Mouse (Mus musculus) liver, postnatal 0 days (tissue): ENCODE results near the gene Uaca. TPM values are rescaled to one million over a fixed set of nuclear protein-coding genes. Genes with fewer than 3 reads are reported as not detected.
"Not testable (repeated sequence)": the region's sequence is repeated elsewhere in the genome, so short reads cannot be mapped to it uniquely, and the experiment has no call there.

ENCODE experiments used
- ATAC-seq: fragments of 200-750 bp; cut with Nextera tagmentation; 2 replicates; pipeline ENCODE4 v1.8.0; 2017; ENCODE audit warnings: mild to moderate bottlenecking, moderate library complexity
- DNase-seq: peaks from one replicate; pipeline ENCODE4 v3.0.0-alpha.2; 2016
- H3K27ac ChIP-seq: fragments of 300-500 bp; sonication (generic); 2 replicates; pipeline ENCODE4 v1.5.1; 2014; ENCODE audit warnings: antibody characterized with exemption, moderate library complexity, mild to moderate bottlenecking, low read depth
- H3K27me3 ChIP-seq: fragments of 300-500 bp; sonication (generic); 2 replicates; pipeline ENCODE4 v1.6.1; 2014; ENCODE audit warnings: low read length, control low read depth, mixed read lengths; ENCODE audit not compliant: insufficient read depth
- H3K36me3 ChIP-seq: fragments of 300-500 bp; sonication (generic); replicated peaks from 2 replicates; pipeline ENCODE4 v1.6.1; 2014; ENCODE audit warnings: mild to moderate bottlenecking, control low read depth, low read length, moderate library complexity, mixed read lengths; ENCODE audit not compliant: insufficient read depth
- H3K4me1 ChIP-seq: fragments of 300-500 bp; sonication (generic); 2 replicates; pipeline ENCODE4 v1.6.1; 2014; ENCODE audit warnings: antibody characterized with exemption, mild to moderate bottlenecking, control low read depth; ENCODE audit not compliant: insufficient read depth
- H3K4me2 ChIP-seq: fragments of 300-500 bp; sonication (generic); 2 replicates; pipeline ENCODE4 v1.6.1; 2014; ENCODE audit warnings: low read depth, mild to moderate bottlenecking, low read length, moderate library complexity, mixed read lengths
- H3K4me3 ChIP-seq: fragments of 300-500 bp; sonication (generic); 2 replicates; pipeline ENCODE4 v1.5.1; 2014; ENCODE audit warnings: low read depth, low read length
- H3K9ac ChIP-seq: fragments of 300-500 bp; sonication (generic); replicated peaks from 2 replicates; pipeline ENCODE4 v1.6.1; 2014; ENCODE audit warnings: mild to moderate bottlenecking, moderate library complexity
- H3K9me3 ChIP-seq: fragments of 300-500 bp; sonication (generic); 2 replicates; pipeline ENCODE4 v1.6.1; 2016; ENCODE audit warnings: mild to moderate bottlenecking, control low read depth, low read length, mixed read lengths
- CTCF ChIP-seq: sonication (generic); IDR thresholded peaks from 2 replicates; pipeline ENCODE4 v1.5.1; 2016; ENCODE audit warnings: antibody characterized with exemption, low read depth
- EP300 ChIP-seq: IDR thresholded peaks from 2 replicates; pipeline ENCODE4 v1.6.1; 2016; ENCODE audit warnings: antibody characterized with exemption, low read depth, mild to moderate bottlenecking
- WGBS: fragments of 180-500 bp; shearing (Covaris S2); extraction: QIAGEN DNeasy Blood & Tissue Kit; methylation state at CpG from one replicate; pipeline ENCODE4 v1.1.7; 2014; ENCODE audit not compliant: insufficient replicate concordance; 5-methylcytosine and 5-hydroxymethylcytosine counted together
- polyA plus RNA-seq: library from polyadenylated mRNA; unstranded; fragments of >200 nt; fragmentation: Nextera tagmentation; extraction: Ambion mirVana; gene quantifications from 2 replicates; pipeline ENCODE4 v1.2.1, GENCODE M21; 2015

The Uaca gene
- polyA plus RNA-seq, 1 experiment from 2014 or later, result 2.0 TPM

GRCm38 (mm10) chr9:60807996-60808395 lies 13.7 kb downstream of the Uaca start:
- Histone ChIP-seq H3K36me3 (no peaks in the 10 kb centered on the region), H3K27me3 (no peaks in the 10 kb centered on the region), H3K9me3 (no peaks in the 10 kb centered on the region), H3K27ac (no peak overlapping the region), H3K9ac (no peak overlapping the region), H3K4me2 (no peak overlapping the region), H3K4me1 (peaks cover 3% of the 10 kb centered on the region), H3K4me3 (no peak overlapping the region)
- no peak for DNase-seq
- 54% methylated on average over 5 of the region's 5 CpGs for WGBS
- TF ChIP-seq CTCF, result no peak
- ATAC-seq, result no peak

GRCm38 (mm10) chr9:60813139-60813880 lies 19.0 kb downstream of the Uaca start:
- Histone ChIP-seq H3K27me3 (no peaks in the 10 kb centered on the region), H3K9me3 (no peaks in the 10 kb centered on the region), H3K4me1 (peaks cover 11% of the 10 kb centered on the region), H3K36me3 (no peaks in the 10 kb centered on the region), H3K27ac (no peak overlapping the region; the same call in 1 of the 2 replicates), H3K9ac (no peak overlapping the region), H3K4me3 (peak overlapping the region; percentile 30), H3K4me2 (peak overlapping the region; percentile 64)
- DNase-seq (peak; percentile 51), ATAC-seq (peak; percentile 90)
- TF ChIP-seq EP300, result no peak
- TF ChIP-seq CTCF, result no peak
- 10% methylated on average over 11 of the region's 11 CpGs for WGBS

- H3K4me2 ChIP-seq, result no peak overlapping the region
- TF ChIP-seq CTCF (no peak), EP300 (no peak)
- no peaks in the 10 kb centered on the region for H3K9me3 ChIP-seq
- no peak overlapping the region for H3K4me3 ChIP-seq
- no peak for ATAC-seq
- peaks cover 11% of the 10 kb centered on the region for H3K4me1 ChIP-seq
- WGBS, result 78% methylated on average over 8 of the region's 8 CpGs
- no peak overlapping the region for H3K27ac ChIP-seq
- no peak for DNase-seq
- no peaks in the 10 kb centered on the region for H3K36me3 ChIP-seq
- no peak overlapping the region for H3K9ac ChIP-seq
- H3K27me3 ChIP-seq, result no peaks in the 10 kb centered on the region
These were observed 21.2 kb downstream of the Uaca start for GRCm38 (mm10) chr9:60815502-60815901.

- no peak overlapping the region for H3K4me3 ChIP-seq
- TF ChIP-seq CTCF (no peak), EP300 (no peak)
- H3K9ac ChIP-seq, result no peak overlapping the region
- DNase-seq, result no peak
- H3K27me3 ChIP-seq, result no peaks in the 10 kb centered on the region
- no peaks in the 10 kb centered on the region for H3K9me3 ChIP-seq
- H3K36me3 ChIP-seq, result no peaks in the 10 kb centered on the region
- H3K27ac ChIP-seq, result no peak overlapping the region
- peaks cover 11% of the 10 kb centered on the region for H3K4me1 ChIP-seq
- ATAC-seq, result no peak
- no peak overlapping the region for H3K4me2 ChIP-seq
- 80% methylated on average over 5 of the region's 5 CpGs for WGBS
These were observed 23.2 kb downstream of the Uaca start for GRCm38 (mm10) chr9:60817585-60817984.

GRCm38 (mm10) chr9:60818582-60818981 lies 24.2 kb downstream of the Uaca start:
- H3K27me3 ChIP-seq, H3K9ac ChIP-seq, H3K4me3 ChIP-seq, H3K4me2 ChIP-seq, ATAC-seq, H3K27ac ChIP-seq, DNase-seq, H3K9me3 ChIP-seq, H3K36me3 ChIP-seq, H3K4me1 ChIP-seq: not testable (repeated sequence)
- WGBS, result 45% methylated on average over 7 of the region's 8 CpGs

- Histone ChIP-seq H3K27me3 (no peaks in the 10 kb centered on the region), H3K36me3 (no peaks in the 10 kb centered on the region), H3K4me3 (no peak overlapping the region), H3K27ac (no peak overlapping the region), H3K9me3 (no peaks in the 10 kb centered on the region), H3K9ac (no peak overlapping the region), H3K4me1 (no peaks in the 10 kb centered on the region), H3K4me2 (no peak overlapping the region)
- peak; percentile 27 for DNase-seq
- TF ChIP-seq CTCF (peak; percentile 64), EP300 (no peak)
- ATAC-seq, result no peak
- 5% methylated on average over 1 of the region's 1 CpGs for WGBS
These were observed 25.0 kb downstream of the Uaca start for GRCm38 (mm10) chr9:60819340-60819739.

GRCm38 (mm10) chr9:60821501-60821900 lies 27.2 kb downstream of the Uaca start:
- DNase-seq (no peak), ATAC-seq (no peak)
- Histone ChIP-seq H3K4me3 (no peak overlapping the region), H3K27ac (no peak overlapping the region), H3K9ac (no peak overlapping the region), H3K36me3 (no peaks in the 10 kb centered on the region), H3K9me3 (no peaks in the 10 kb centered on the region), H3K4me2 (no peak overlapping the region), H3K27me3 (no peaks in the 10 kb centered on the region), H3K4me1 (no peaks in the 10 kb centered on the region)
- 83% methylated on average over 4 of the region's 4 CpGs for WGBS
- no peak for TF ChIP-seq CTCF
- TF ChIP-seq EP300, result no peak
